Mouse (Mus musculus) inflammation-experienced regulatory T-cells, adult 16 weeks (primary cell): Measurements from ENCODE around the gene Fyb2. TPM values are rescaled to one million over a fixed set of nuclear protein-coding genes. Genes with fewer than 3 reads are reported as not detected.

ENCODE experiments used
- polyA plus RNA-seq: library from polyadenylated mRNA; unstranded; fragments of 100-300 nt; shearing (Covaris generic); gene quantifications from one replicate; pipeline ENCODE4 v1.2.1, GENCODE M21; 2017

Gene Fyb2
- polyA plus RNA-seq, result not detected

GRCm38 (mm10) chr4:104913291-104914129 lies at the start of gene Fyb2:
Gene Fyb2 (plus strand): TSS chr4:104913456.

GRCm38 (mm10) chr4:104876323-104876722 lies 36.9 kb upstream of the Fyb2 start, which contains the start of gene C8a:
Gene C8a (minus strand): TSS chr4:104876398.

Other genes with a start within 250 kb of the Fyb2 start
- not detected for gene C8b, start 147.1 kb upstream of the Fyb2 start, polyA plus RNA-seq
- gene Gm17662, start 56.1 kb upstream of the Fyb2 start, polyA plus RNA-seq, result not detected
- not detected for gene C8a, start 37.1 kb upstream of the Fyb2 start, polyA plus RNA-seq
- gene Prkaa2, start 196.4 kb downstream of the Fyb2 start, polyA plus RNA-seq, result not detected
- gene Plpp3, start 243.9 kb downstream of the Fyb2 start, polyA plus RNA-seq, result 0.45 TPM